Mouse (Mus musculus) thymus, postnatal 4 days (tissue): Measurements from ENCODE around the gene Cavin1.

Experiments used
- DNase-seq: peaks from one replicate; pipeline ENCODE4 v3.0.0; 2021

Gene Cavin1

GRCm38 (mm10) chr11:100908567-100908966 is 62.1 kb downstream of the Cavin1 start:
- no peak for DNase-seq

DNA sequence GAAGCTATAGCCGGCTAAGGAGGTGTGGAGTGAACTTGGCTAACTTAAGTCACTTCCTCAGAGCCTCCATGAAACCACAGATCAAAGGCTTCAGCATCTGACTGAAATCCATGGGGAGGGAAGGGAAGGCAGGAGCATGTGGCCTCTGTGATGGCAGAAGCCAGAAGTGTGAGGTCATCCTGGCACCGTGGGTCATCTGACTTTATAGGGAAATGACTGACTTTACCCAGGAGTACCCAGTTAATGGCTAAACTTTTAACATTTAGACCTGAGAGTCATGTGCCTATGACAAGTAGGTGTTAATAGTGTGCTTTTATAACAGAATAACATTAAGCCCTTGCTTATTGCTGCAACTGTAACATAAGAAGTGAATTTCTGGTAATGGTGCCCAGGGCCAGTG is 62.6 kb downstream of the Cavin1 start:
- DNase-seq, result no peak

DNA sequence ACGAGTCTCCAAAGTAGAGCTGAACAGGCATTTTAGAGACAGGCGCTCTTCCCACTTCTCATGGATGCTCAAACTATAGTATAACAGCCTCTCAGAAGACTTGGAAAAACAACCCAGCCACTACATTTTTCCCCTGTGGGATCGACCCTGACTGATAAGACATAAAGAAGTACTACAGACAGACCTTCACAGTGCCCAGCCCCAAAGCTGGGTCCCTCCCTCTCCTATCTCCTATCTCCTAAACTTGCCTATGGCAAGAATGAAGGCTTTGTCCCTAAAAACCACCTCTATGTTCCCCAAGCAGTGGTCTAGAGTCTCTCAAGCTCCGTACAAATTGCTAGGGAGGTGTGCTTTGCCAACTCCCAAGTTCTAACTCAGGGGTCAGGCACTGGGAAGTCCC is 63.8 kb downstream of the Cavin1 start:
- no peak for DNase-seq
